Mouse (Mus musculus) cerebellum, postnatal 36 days (tissue): Measurements from ENCODE around the gene Nrp2.

Source experiments
- DNase-seq, 2 experiments: peaks; one replicate each; pipeline ENCODE4 v3.0.0; 2021 to 2022; ENCODE audit warnings: mixed read lengths in 2 of 2

Gene Nrp2

DNA sequence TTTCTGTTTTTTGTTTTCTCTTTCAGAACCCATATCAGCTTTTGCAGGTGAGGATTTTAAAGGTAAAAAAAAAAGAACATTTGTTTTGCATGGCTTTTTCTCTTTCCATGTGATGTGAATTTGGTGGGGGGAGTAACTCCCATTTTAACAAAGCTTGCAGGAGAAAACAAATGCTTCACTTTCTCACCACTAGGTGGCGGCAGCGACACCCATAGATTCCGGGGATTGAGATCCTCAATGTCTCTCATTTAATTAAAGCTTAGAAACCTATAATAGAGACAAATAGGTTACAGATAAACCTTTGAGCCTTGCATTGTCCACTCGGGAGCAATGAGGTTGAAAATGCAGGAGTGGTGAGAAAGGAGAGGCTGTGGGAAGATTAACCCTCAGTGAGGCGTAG is 83.2 kb downstream of the Nrp2 start:
- DNase-seq, result peak; percentile 73 to 82

DNA sequence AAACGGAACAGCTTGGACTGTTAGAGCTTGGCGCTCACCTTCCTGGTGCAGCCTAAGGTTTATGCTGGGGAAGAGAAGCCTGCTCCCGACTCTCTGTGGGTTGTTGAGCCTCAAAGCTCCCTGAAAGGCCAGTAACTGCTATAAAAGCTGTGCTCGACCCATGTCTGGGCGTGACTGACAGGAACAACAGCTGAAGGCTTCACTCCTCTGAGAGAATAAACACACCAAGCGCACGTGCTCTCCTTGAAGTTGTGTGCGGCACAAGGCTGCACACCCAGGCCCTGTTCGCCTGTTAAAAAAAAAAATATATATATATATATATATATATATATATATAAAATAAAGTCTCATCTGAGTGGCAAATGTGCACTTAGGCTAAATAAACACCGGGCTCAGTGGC is 84.5 kb downstream of the Nrp2 start:
- DNase-seq, result no peak

DNA sequence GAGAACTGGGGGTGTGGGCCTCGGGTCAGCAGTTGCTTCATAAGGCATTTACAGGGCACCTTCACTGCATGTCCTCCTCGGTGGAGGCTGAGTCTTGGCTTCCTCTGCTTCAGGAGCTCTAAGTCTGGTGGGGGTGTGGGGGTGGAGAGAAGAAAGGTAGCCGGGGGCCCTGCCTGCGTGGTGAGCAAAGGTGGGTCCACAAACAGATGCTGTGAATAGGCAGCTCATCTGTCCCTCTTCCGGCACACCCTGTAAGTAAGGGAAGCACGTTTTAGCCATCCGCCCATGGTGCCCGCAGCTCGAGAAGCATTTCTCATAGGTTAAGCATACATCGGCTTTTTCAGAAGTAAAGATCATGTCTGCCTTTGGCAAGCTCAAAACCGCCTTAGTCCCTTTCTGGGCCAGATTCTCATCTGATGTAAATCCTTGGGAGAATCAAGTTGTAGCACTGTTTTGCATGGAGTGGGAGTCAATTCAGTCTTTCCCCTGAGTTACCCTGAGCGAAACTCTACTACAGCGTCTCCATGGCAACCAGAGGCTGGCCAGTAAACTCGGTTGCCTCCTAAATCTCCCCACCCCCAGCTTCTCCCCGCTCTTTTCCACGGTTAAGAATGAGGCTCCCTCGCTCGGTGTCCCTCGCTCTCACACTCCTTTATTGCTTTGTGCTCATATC is 91.3 kb downstream of the Nrp2 start:
- peak in 1 of 2 experiments; percentile 2 for DNase-seq

DNA sequence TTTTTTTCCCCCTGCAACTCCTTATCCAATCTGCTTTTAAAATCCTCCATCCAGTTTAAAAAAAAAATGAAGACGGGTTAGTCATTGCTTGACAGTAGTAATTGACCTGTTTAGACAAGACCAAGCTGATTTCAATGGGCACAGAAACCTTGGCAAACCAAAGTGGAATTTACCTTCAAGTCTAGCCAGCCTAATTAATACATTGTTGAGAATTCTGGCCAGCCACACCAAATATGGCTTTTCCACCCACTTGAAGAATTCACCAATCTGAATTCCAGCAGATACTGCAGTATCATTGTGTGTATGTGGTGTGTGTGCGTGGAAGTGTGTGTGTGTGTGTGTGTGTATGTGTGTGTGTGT is 91.8 kb downstream of the Nrp2 start:
- no peak for DNase-seq

DNA sequence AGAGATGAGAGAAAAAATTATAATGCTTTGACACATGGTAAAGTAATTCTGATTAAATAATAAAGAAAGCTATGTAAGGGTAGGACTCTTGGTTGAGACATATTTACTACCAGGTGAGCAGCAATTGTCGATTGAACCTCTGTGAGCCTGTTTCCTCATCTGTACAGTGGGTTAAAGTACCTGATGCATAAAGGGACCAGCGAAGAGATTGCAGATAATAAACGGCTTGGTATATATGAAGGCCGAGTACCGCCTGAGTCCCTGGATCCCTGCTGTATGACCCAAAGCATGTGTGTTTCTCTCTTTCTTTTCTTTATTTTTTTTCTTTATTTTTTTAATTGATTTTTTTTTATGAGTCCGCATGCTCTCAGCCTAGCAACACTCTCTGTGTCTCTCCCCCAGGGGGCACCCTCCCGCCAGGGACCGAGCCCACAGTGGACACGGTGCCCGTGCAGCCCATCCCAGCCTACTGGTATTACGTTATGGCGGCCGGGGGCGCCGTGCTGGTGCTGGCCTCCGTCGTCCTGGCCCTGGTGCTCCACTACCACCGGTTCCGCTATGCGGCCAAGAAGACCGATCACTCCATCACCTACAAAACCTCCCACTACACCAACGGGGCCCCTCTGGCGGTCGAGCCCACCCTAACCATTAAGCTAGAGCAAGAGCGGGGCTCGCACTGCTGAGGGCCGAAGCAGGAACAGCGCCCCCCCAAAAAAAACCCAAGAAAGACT is 92.4 kb downstream of the Nrp2 start:
- peak in 1 of 2 experiments; percentile 51 for DNase-seq

DNA sequence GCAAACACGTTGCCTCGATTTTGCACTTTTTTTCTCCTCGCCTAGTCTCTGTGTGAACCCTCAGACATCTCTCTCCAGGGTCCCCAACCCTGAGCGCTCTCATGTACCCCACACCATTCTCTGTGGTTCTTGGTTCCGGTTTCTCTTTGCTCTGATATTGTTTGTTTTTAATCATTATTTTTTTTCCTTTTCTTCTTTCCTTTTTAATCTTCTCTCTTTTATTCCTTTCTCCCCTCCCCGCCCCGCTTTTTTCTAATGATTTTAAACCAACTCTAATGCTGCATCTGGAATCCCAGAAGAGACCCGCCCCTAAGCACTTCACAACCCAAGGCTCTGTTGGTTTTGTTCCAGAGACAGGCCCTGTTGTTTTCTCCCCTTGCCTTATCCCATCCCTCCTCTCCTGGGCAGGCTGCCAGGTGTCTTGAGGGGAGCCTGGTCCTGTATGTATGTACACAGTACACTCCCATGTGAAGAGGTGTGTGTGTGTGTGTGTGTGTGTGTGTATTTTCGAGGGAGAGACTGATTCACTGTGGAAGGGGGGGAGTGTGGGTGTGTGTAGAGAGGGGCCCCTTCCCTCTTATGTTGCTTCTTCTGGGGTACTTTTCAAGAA is 93.1 kb downstream of the Nrp2 start:
- peak in 1 of 2 experiments; percentile 21 for DNase-seq

DNA sequence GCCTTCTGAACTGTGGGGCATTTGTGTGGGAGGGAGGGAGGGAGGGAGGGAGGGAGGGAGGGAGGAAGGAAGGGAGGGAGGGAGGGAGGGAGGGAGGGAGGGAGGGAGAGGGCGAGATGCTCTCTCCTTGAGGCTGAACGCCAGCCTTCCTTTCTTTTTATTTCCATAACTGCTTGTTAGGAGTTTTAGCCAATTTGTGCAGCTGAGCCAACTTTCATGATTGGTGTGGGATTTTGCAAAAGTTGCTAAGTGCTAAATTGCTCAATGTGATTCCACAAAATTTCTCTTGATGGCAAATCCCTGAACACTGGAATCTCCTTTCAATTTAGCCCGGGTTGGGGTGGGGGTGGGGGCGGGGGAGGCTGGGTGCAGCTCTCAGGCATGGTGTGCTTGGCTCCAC is 96.3 kb downstream of the Nrp2 start:
- no peak for DNase-seq

DNA sequence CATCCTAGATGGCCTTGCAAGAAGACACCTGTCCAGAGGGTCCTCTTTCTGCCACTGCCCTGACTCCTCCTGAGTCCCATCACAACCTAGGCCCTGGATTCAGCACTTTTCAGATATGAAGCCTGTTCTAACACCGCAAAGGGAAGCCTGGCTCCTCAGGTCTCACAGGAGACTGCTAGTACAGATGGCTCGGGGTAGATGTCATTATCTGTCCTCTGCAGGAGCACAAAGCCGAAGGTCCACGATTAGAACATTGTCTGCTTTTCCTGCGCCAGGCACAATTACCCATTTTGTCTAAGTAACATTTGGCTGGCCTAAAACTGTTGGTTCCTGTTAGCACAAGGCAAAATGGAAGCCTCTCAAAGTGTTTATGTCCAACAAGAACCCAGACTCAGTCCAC is 97.3 kb downstream of the Nrp2 start:
- DNase-seq, result no peak

DNA sequence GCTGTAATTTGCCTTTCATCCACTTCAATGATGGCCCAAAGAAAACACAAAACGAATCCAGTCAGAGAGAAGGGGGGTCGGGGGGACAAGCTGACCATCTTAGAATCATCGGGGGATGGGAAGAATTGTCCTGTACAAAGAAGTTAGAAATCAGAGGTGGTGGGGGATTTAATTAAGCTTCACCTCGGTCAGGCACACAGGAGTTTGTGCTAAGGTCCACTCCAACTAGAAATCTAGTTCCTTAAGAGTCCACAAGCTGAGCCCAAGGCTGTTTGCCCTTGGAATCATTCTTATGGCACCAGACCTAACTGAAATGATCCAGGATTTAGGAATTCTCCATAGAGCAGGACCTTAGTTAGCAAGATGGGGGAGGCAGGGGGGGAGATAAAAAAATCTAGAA is 98.3 kb downstream of the Nrp2 start:
- no peak for DNase-seq

DNA sequence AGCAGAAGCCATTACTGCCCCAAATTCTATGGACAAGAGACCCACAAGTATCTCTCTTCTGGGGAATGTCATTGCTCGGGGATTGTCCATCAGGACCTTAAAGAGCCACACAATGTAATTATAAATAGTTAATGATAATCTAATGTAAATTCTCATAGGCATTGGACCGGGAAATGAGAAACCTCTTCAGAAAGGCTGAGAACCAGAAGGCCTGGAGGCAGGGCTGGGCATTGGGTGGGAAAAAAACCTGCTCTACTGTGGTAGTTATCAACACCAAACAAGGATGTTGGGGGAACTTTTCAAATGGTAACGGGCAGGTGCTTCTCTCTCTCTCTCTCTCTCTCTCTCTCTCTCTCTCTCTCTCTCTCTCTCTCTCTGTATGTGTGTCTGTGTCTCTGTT is 98.8 kb downstream of the Nrp2 start:
- DNase-seq, result no peak

DNA sequence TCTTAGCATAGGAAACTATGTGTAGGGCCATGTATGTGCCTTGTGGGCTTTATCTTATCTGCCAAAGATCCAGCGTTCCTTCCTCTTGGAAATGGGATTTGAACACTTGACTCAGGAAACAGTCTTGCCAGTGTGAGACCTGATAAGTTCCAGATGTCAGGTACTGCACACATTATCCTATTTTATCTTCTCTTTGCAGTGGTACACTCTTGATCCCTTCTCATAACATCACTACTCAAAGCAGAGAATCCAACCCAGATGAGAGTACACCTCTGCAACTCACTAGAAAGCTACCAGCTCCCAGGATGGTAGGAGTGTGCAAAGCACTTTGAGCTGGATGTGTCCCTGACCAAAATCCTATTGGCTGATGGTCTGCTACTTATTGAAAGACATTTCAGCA is 100.5 kb downstream of the Nrp2 start:
- no peak for DNase-seq

DNA sequence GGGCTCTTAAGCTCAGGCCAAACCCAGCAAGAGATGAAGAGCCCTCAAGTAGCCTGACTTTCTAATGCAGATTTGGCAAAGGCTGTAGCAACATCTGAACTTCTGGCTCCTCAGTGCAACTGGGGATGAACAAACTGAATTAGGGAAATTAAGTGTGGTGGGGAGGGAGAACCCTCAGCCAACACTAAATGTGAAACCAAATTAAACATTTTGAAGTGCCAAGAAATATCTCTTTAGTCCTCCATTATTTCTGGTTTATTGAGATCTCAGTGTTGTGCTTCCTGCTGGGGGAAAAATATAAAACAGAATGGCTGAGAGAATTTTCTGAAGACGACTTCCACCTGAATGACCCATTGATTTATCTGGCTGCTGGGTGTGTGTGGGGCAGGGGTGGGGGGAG is 102.9 kb downstream of the Nrp2 start:
- DNase-seq, result no peak

DNA sequence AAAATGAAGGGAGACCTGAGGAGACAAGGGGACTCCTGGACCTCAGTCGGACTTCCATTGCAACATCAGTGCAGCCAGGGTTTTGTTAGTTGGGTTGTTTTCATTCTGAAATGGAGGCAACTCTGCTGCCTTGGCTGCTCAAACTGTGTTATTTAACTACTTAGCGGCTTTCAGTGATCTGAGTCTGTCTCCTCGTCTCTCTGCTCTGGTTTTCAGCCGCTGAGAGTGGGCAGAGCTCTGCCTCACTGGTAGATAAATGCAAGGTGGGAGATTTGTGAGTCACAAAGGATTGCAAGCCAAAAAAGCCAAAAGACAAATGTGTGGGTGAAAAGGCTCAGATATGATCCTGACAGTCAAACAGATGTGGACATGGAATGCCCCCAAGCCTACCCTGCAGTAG is 105.3 kb downstream of the Nrp2 start:
- DNase-seq, result no peak

DNA sequence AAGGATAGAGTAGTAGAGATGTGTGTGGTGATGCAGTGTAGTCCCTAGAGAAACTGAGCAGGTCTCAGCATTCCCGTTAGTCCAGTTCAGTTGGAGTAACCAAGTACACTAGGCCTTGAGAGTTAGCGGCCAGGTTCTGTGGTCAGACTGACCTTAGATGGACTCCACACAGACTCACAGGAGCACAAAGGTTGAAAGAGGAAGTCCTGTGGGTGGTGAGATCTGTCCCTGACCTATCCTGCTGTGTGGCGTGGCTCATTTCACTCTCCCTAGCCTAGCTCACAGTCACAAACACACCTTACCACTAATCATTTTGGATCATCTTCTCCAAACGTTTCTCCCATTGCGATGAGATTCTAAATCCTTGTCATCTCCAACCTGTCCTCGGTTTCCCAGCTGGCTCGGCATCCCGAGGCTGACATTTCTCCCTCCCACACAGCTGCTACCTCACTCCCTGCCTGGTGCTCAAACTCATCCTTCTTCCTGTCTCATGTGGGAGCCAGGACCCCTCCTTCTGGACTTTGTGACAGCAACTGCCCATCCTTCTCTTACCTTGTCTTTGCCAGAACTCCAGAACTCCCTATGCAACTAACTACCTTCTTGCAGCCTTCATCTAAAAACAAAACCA is 106.6 kb downstream of the Nrp2 start:
- DNase-seq, result no peak

DNA sequence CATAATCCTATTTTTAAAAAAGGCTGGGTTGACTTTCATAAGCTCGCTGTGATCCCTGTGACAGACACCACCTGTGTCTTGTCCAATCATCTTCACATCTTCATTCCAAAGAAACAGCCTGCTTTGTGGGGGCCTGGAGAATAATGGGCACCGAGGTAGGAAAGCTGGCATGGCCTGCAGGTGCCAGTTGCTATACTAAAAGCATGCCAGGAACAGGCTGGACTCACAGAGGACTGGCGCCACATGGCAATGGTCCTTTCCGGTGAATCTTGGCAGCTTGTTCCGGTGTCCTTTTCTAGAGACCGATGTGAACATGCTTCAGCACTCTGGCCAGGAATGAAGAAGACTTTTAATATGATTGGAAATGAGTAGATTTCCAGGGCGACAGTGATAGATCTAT is 108.1 kb downstream of the Nrp2 start:
- peak; percentile 90 to 92 for DNase-seq

DNA sequence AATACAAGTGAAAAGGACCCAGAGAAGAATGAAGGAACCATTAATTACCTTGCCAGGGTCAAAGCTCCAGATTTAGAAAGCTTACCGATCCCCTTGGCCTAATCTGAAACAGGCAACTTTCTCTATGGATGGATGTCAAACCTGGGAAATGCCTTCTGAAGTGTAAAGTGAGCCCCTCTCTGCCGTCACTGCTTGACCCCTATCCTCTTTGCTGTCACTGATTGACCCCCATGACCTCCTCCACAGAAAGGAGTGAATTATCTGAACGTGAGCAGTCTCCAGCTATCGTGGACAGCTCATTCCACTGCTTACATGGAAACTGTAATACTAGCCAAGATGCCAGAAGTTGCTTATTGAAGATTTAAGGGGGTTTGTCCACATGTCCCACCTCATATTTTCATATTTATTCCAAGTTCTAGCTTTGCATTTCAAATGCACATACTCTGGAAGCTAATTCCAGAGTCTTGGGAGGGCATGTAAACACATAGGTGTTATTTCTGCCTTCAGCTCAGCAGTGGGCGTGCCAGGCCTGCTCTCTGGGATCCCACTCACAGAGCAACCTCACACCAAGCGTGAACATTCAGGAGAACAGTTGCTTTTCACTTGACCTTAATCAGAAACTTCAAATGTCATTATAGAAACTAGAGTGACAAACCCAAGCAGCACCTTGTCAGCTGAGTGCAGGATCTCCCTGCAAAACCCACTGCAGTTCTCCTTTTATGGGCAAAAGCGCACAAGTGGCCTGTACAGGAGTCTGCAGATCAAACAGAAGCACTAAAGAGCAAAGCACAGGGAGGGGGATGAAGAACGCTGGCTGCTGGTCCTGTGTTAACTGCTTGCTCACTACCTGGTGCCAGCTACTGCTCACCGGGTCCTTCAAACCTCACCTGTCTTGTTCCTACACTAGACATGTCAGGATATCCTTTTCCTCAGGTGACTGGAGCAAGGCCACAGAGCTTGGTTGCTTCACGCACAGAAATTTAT is 109.9 kb downstream of the Nrp2 start:
- no peak for DNase-seq

DNA sequence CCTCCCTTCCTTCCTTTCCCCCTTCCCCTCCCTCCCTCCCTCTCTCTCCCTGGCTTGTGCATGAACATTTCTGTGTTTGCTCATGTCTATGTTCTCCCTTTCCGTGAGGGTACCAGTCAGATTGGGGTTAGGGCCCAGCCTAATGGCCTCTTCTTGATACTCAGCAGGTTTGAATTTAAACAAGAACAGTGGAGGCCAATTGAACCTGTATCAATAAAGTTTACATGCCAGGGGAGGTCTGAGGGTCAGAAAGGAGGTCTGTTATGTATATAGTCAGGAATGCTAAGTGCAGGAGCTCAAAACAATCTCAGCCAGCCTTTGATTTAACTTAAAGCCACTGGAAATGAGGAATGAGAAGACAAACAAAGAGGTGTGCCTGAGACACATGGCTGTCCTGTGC is 110.9 kb downstream of the Nrp2 start:
- DNase-seq, result no peak

DNA sequence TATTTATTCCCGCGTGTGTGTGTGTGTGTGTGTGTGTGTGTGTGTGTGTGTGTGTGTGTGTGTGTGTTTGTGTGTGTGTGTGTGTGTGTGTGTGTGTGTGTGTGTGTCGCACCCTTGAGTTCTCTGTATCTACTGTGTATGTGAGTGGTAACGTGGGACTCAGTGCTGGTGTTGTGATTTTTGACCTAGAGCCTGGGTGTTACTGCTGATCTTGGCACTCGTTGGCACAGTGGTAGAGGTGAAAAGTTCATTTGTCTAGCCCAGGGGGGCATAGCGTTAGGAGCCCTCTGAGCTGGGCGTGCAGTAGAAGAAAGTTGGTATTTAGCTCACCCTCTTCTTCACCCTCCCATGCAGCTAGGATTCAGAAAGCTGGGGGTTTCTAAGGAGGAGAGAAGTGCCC is 114.5 kb downstream of the Nrp2 start:
- DNase-seq, result no peak

DNA sequence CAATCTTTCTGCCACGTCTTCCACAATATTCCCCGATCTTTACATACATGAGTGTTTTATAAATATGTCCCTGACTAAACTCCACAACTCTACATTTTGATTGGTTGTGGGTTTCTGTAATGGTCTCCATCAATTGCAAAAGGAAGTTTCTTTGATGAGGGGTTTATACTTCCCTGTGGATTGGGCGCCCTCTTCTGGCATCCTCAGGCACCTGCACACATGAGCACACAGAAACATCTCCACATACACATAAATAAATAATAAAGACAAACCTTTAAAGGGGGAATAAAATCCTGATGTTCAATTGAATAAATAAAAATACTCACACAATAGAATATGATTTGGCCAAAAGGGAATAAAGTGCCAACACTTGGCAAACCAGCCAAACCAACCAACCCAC is 117.1 kb downstream of the Nrp2 start:
- no peak for DNase-seq

DNA sequence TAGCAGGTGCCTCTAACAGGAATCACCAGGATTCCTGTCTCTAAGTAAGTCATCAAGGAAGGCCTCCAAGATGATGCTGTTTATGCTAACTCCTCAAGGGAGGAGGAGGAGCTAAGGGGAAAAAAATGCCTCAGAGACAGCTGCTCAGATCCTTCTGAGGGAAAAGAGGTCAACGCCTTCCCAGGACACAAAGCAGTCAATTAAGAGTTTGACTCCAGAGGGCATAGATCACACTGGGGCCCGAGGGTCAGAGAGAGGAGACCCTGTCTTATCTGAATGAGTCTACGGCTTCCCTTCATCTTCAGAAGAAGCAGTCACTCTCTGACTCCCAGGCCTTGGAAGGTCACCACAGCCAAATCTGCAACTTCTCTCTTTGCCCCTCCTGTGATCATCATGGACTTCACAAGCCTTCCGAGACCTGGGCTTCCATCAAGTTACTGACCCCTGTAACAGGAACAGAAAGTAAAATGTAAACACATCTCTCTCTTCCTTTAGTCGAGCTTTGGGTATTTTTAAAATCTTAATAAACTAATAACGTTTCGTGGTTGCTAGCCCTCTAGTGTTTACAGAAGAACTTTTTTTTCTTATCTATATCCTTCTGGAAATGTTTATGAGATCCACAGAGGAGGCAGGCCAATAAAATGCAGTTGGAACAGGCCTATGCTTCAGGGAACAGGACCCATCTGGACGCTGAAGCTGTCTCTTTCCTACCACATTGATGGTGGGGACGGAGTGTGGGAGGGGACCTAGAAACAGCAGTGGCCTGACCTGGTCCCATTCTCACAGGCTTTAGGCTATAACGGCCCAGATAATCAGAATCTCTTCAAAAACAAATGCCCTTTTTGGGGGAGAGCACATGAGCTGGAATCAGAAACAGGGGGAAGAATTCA is 118.7 kb downstream of the Nrp2 start:
- no peak for DNase-seq

DNA sequence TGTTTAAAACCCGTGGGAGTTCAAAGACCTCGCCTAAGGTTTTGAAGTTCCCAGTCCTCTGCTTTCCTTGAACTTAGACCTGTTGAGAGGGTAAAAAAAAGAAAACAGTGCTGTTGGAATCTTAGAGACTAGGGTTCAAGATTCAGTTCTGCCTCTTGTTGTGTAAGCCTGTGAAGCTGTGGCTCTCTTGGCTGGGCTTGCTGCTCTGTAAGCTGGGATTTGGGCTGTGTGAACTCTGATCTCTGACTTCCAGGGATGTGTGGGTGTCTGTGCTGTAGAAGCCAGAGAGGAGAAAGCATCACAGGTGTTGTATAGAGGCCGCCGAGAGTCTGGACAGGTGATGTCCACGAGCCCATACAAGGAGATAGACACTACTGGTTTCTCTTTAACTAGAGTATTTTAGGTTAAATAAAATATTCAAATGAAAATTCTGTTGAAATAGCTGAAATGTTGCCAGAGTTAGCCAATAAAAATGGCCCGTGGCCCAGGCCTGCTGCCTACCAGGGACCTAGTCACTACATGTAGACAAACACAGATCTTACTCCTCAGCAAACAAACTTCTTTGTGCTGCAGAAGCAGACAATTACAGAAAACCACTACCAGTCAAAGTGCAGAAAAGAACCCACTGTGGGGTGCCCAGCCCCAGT is 120.6 kb downstream of the Nrp2 start:
- DNase-seq, result no peak
